Mouse (Mus musculus) limb, embryonic 14.5 days (tissue): ENCODE data around the gene BC048403. TPM values are rescaled to one million over a fixed set of nuclear protein-coding genes. Genes with fewer than 3 reads are reported as not detected.

Source experiments
- ATAC-seq: fragments of 200-750 bp; cut with Nextera tagmentation; 2 replicates; pipeline ENCODE4 v1.8.0; 2017; ENCODE audit warnings: low read depth, moderate number of reproducible peaks, moderate TSS enrichment; ENCODE audit not compliant: low FRiP score
- DNase-seq: peaks from one replicate; pipeline ENCODE4 v3.0.0-alpha.2; 2015; ENCODE audit warnings: low spot score
- H3K27ac ChIP-seq: fragments of 300-500 bp; sonication (generic); replicated peaks from 2 replicates; pipeline ENCODE4 v1.5.1; 2014; ENCODE audit warnings: low read depth, mild to moderate bottlenecking, low read length, moderate library complexity, mixed read lengths
- H3K27me3 ChIP-seq: fragments of 300-500 bp; sonication (generic); 2 replicates; pipeline ENCODE4 v1.6.1; 2014; ENCODE audit warnings: low read length, mixed read lengths; ENCODE audit not compliant: control insufficient read depth, insufficient read depth
- H3K36me3 ChIP-seq: fragments of 300-500 bp; sonication (generic); 2 replicates; pipeline ENCODE4 v1.6.1; 2014; ENCODE audit warnings: mild to moderate bottlenecking, low read length, moderate library complexity, mixed read lengths; ENCODE audit not compliant: control insufficient read depth, insufficient read depth
- H3K4me1 ChIP-seq: fragments of 300-500 bp; sonication (generic); 2 replicates; pipeline ENCODE4 v1.6.1; 2014; ENCODE audit warnings: antibody characterized with exemption, low read length, mixed read lengths; ENCODE audit not compliant: control insufficient read depth, insufficient read depth
- H3K4me2 ChIP-seq: fragments of 300-500 bp; sonication (generic); replicated peaks from 2 replicates; pipeline ENCODE4 v1.6.1; 2014; ENCODE audit warnings: low read depth, mild to moderate bottlenecking, low read length, moderate library complexity; ENCODE audit not compliant: severe bottlenecking
- H3K4me3 ChIP-seq: fragments of 300-500 bp; sonication (generic); replicated peaks from 2 replicates; pipeline ENCODE4 v1.5.1; 2014; ENCODE audit warnings: low read length
- H3K9ac ChIP-seq: fragments of 300-500 bp; sonication (generic); 2 replicates; pipeline ENCODE4 v1.6.1; 2014; ENCODE audit warnings: mild to moderate bottlenecking, low read depth, low read length, moderate library complexity; ENCODE audit not compliant: severe bottlenecking
- H3K9me3 ChIP-seq: fragments of 300-500 bp; sonication (generic); 2 replicates; pipeline ENCODE4 v1.6.1; 2016; ENCODE audit warnings: low read length; ENCODE audit not compliant: control insufficient read depth
- POLR2A ChIP-seq: fragments of 200-500 bp; IDR thresholded peaks from 2 replicates; pipeline ENCODE4 v1.8.0; 2012; ENCODE audit warnings: inconsistent platforms, mild to moderate bottlenecking, moderate library complexity, borderline replicate concordance; ENCODE audit not compliant: insufficient read depth, insufficient read length; ENCODE audit errors: extremely low read depth
- WGBS: fragments of 180-500 bp; shearing (Covaris S2); extraction: QIAGEN DNeasy Blood & Tissue Kit; methylation state at CpG from one replicate; pipeline ENCODE4 v1.1.7; 2014; 5-methylcytosine and 5-hydroxymethylcytosine counted together
- polyA plus RNA-seq, 2 experiments: library from polyadenylated mRNA; depleted of rRNA in 1 of 2; stranded (reverse) in 1 of 2; unstranded in 1 of 2; fragments of >200 nt; fragmentation: Nextera tagmentation in 1 of 2; extraction: Ambion mirVana in 1 of 2; gene quantifications; 2 replicates each; pipeline versions ENCODE4 v1.2.1 to v1.2.3; 2012 to 2014

Gene BC048403
- polyA plus RNA-seq, 2 experiments, result 3.9 to 5.5 TPM

GRCm38 (mm10) chr10:121769711-121770110 lies 30.0 kb downstream of the BC048403 start:
- DNase-seq, result no peak
- Histone ChIP-seq H3K4me1 (no peaks in the 10 kb centered on the region), H3K36me3 (no peaks in the 10 kb centered on the region), H3K27ac (no peak overlapping the region), H3K9me3 (no peaks in the 10 kb centered on the region), H3K9ac (no peak overlapping the region), H3K4me3 (no peak overlapping the region), H3K4me2 (no peak overlapping the region), H3K27me3 (no peaks in the 10 kb centered on the region)
- no peak for TF ChIP-seq POLR2A
- WGBS, result 90% methylated on average over 5 of the region's 5 CpGs
- no peak for ATAC-seq

GRCm38 (mm10) chr10:121770624-121771577 lies 31.2 kb downstream of the BC048403 start:
- Histone ChIP-seq H3K9me3 (no peaks in the 10 kb centered on the region), H3K27me3 (no peaks in the 10 kb centered on the region), H3K36me3 (no peaks in the 10 kb centered on the region), H3K27ac (no peak overlapping the region), H3K4me3 (0 out of 2 replicates have a peak overlapping the region, but pooled peaks have one; percentile 4), H3K4me2 (0 out of 2 replicates have a peak overlapping the region, but pooled peaks have one; percentile 10), H3K4me1 (no peaks in the 10 kb centered on the region), H3K9ac (no peak overlapping the region; the same call in 1 of the 2 replicates)
- DNase-seq (no peak), ATAC-seq (no peak)
- WGBS, result 52% methylated on average over 20 of the region's 20 CpGs
- no peak for TF ChIP-seq POLR2A

GRCm38 (mm10) chr10:121773813-121774212 lies 34.1 kb downstream of the BC048403 start:
- no peaks in the 10 kb centered on the region for H3K4me1 ChIP-seq
- no peaks in the 10 kb centered on the region for H3K9me3 ChIP-seq
- DNase-seq, result no peak
- no peak for TF ChIP-seq POLR2A
- no peak for ATAC-seq
- no peak overlapping the region for H3K4me2 ChIP-seq
- no peak overlapping the region for H3K9ac ChIP-seq
- H3K36me3 ChIP-seq, result no peaks in the 10 kb centered on the region
- H3K27ac ChIP-seq, result no peak overlapping the region
- no peaks in the 10 kb centered on the region for H3K27me3 ChIP-seq
- no peak overlapping the region for H3K4me3 ChIP-seq
- WGBS, result 69% methylated on average over 4 of the region's 4 CpGs

- DNase-seq, result no peak
- Histone ChIP-seq H3K27ac (no peak overlapping the region), H3K36me3 (no peaks in the 10 kb centered on the region), H3K27me3 (no peaks in the 10 kb centered on the region), H3K4me3 (no peak overlapping the region), H3K4me1 (no peaks in the 10 kb centered on the region), H3K4me2 (no peak overlapping the region), H3K9me3 (no peaks in the 10 kb centered on the region), H3K9ac (no peak overlapping the region)
- TF ChIP-seq POLR2A, result no peak
- WGBS, result 63% methylated on average over 3 of the region's 3 CpGs
- no peak for ATAC-seq
These were observed 36.3 kb downstream of the BC048403 start for GRCm38 (mm10) chr10:121775990-121776389.

- Histone ChIP-seq H3K4me3 (no peak overlapping the region), H3K27me3 (no peaks in the 10 kb centered on the region), H3K4me1 (no peaks in the 10 kb centered on the region), H3K27ac (no peak overlapping the region), H3K9ac (no peak overlapping the region), H3K9me3 (0 out of 2 replicates have a peak, but pooled peaks cover 6% of the 10 kb centered on the region), H3K36me3 (peaks cover 19% of the 10 kb centered on the region), H3K4me2 (no peak overlapping the region)
- WGBS, result 54% methylated on average over 14 of the region's 14 CpGs
- ATAC-seq (0 out of 2 replicates have a peak, but pooled peaks have one; percentile 23), DNase-seq (no peak)
- TF ChIP-seq POLR2A, result no peak
These were observed 41.4 kb downstream of the BC048403 start for GRCm38 (mm10) chr10:121781159-121781558.
